Mouse (Mus musculus) limb, embryonic 11.5 days (tissue): Measurements from ENCODE around the gene Cdc25b. TPM values are rescaled to one million over a fixed set of nuclear protein-coding genes. Genes with fewer than 3 reads are reported as not detected.

Source experiments
- ATAC-seq: fragments of 200-750 bp; cut with Nextera tagmentation; 2 replicates; pipeline ENCODE4 v1.8.0; 2017; ENCODE audit warnings: low read depth; ENCODE audit not compliant: insufficient number of reproducible peaks, low FRiP score, low TSS enrichment
- DNase-seq: peaks from one replicate; pipeline ENCODE4 v3.0.0-alpha.2; 2015; ENCODE audit warnings: low spot score
- H3K27ac ChIP-seq: fragments of 300-500 bp; sonication (generic); replicated peaks from 2 replicates; pipeline ENCODE4 v1.5.1; 2014; ENCODE audit warnings: low read depth, mild to moderate bottlenecking, low read length
- H3K27me3 ChIP-seq: fragments of 300-500 bp; sonication (generic); 2 replicates; pipeline ENCODE4 v1.6.1; 2014; ENCODE audit warnings: mild to moderate bottlenecking, low read length, mixed read lengths; ENCODE audit not compliant: control insufficient read depth, insufficient read depth
- H3K36me3 ChIP-seq: fragments of 300-500 bp; sonication (generic); 2 replicates; pipeline ENCODE4 v1.6.1; 2014; ENCODE audit warnings: mild to moderate bottlenecking, low read length, moderate library complexity, mixed read lengths; ENCODE audit not compliant: control insufficient read depth, insufficient read depth
- H3K4me1 ChIP-seq: fragments of 300-500 bp; sonication (generic); 2 replicates; pipeline ENCODE4 v1.6.1; 2014; ENCODE audit warnings: low read length, mixed read lengths; ENCODE audit not compliant: control insufficient read depth, insufficient read depth
- H3K4me2 ChIP-seq: fragments of 300-500 bp; sonication (generic); 2 replicates; pipeline ENCODE4 v1.6.1; 2014; ENCODE audit warnings: low read depth, mild to moderate bottlenecking, moderate library complexity; ENCODE audit not compliant: severe bottlenecking
- H3K4me3 ChIP-seq: fragments of 300-500 bp; sonication (generic); 2 replicates; pipeline ENCODE4 v1.5.1; 2014; ENCODE audit warnings: low read depth, low read length
- H3K9ac ChIP-seq: fragments of 300-500 bp; sonication (generic); 2 replicates; pipeline ENCODE4 v1.6.1; 2014; ENCODE audit warnings: mild to moderate bottlenecking, low read length
- H3K9me3 ChIP-seq: fragments of 300-500 bp; sonication (generic); 2 replicates; pipeline ENCODE4 v1.6.1; 2016; ENCODE audit warnings: low read length; ENCODE audit not compliant: control insufficient read depth
- WGBS: fragments of 180-500 bp; shearing (Covaris S2); extraction: QIAGEN DNeasy Blood & Tissue Kit; methylation state at CpG from one replicate; pipeline ENCODE4 v1.1.7; 2014; 5-methylcytosine and 5-hydroxymethylcytosine counted together
- polyA plus RNA-seq: library from polyadenylated mRNA; unstranded; fragments of >200 nt; fragmentation: Nextera tagmentation; extraction: Ambion mirVana; gene quantifications from 2 replicates; pipeline ENCODE4 v1.2.1, GENCODE M21; 2014

Cdc25b gene
- polyA plus RNA-seq, 1 experiment from 2014 or later, result 48.7 TPM

- ATAC-seq, result no peak
- no peak overlapping the region for H3K27ac ChIP-seq
- no peaks in the 10 kb centered on the region for H3K4me1 ChIP-seq
- H3K36me3 ChIP-seq, result peaks cover 5% of the 10 kb centered on the region
- H3K4me2 ChIP-seq, result no peak overlapping the region
- DNase-seq, result no peak
- no peaks in the 10 kb centered on the region for H3K9me3 ChIP-seq
- no peak overlapping the region for H3K4me3 ChIP-seq
- 93% methylated on average over 4 of the region's 4 CpGs for WGBS
- H3K27me3 ChIP-seq, result no peaks in the 10 kb centered on the region
- H3K9ac ChIP-seq, result no peak overlapping the region
Measured at GRCm38 (mm10) chr2:131154036-131154435, 32.7 kb upstream of the Cdc25b start.

DNA sequence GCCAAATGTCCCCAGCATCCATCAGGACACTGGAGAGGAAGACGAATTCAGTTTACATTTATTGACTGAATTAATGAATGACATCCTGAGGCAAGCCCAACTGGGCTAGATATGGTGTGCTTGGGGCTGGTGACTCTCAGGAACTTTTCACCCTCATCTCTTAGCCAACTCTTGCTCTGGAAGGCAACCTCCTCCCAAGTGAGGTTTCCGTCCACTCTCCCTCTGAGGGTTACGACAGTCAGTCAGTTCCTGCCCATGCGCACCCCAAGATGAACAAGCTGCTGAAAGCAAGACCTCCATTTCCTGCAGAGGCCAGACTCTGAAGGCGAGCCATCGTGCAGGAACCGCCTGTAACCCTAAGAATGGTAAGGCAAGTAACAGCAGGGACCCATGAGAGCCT, 29.8 kb upstream of the Cdc25b start:
- Histone ChIP-seq H3K4me1 (no peaks in the 10 kb centered on the region), H3K36me3 (no peaks in the 10 kb centered on the region; the same call in none of the 2 replicates), H3K27ac (no peak overlapping the region), H3K9ac (no peak overlapping the region), H3K9me3 (no peaks in the 10 kb centered on the region), H3K4me2 (no peak overlapping the region), H3K27me3 (no peaks in the 10 kb centered on the region), H3K4me3 (no peak overlapping the region)
- ATAC-seq (no peak), DNase-seq (no peak)
- WGBS, result 92% methylated on average over 7 of the region's 7 CpGs

GRCm38 (mm10) chr2:131159491-131159910, 27.2 kb upstream of the Cdc25b start:
- ATAC-seq, result peak; percentile 69
- no peaks in the 10 kb centered on the region for H3K27me3 ChIP-seq
- DNase-seq, result no peak
- peak overlapping the region; percentile 92 for H3K4me2 ChIP-seq
- 0 out of 2 replicates have a peak overlapping the region, but pooled peaks have one; percentile 45 for H3K27ac ChIP-seq
- H3K4me1 ChIP-seq, result no peaks in the 10 kb centered on the region
- H3K36me3 ChIP-seq, result no peaks in the 10 kb centered on the region; the same call in 1 of the 2 replicates
- WGBS, result 0% methylated on average over 18 of the region's 18 CpGs
- no peaks in the 10 kb centered on the region for H3K9me3 ChIP-seq
- peak overlapping the region; percentile 78 for H3K4me3 ChIP-seq
- H3K9ac ChIP-seq, result peak overlapping the region; percentile 83

- H3K36me3 ChIP-seq, result no peaks in the 10 kb centered on the region; the same call in 1 of the 2 replicates
- WGBS, result under 1% methylated on average over 52 of the region's 54 CpGs
- peak; percentile 96 for DNase-seq
- no peaks in the 10 kb centered on the region for H3K4me1 ChIP-seq
- H3K27me3 ChIP-seq, result no peaks in the 10 kb centered on the region
- peak within 1 kb of the TSS; percentile 68 for H3K27ac ChIP-seq
- peak within 1 kb of the TSS; percentile 92 for H3K4me2 ChIP-seq
- peak; percentile 97 for ATAC-seq
- peak within 1 kb of the TSS; percentile 83 for H3K9ac ChIP-seq
- H3K9me3 ChIP-seq, result no peaks in the 10 kb centered on the region; the same call in 1 of the 2 replicates
- H3K4me3 ChIP-seq, result peak within 1 kb of the TSS; percentile 78
Measured at GRCm38 (mm10) chr2:131159938-131160581, 26.7 kb upstream of the Cdc25b start, which contains the start of gene 1700037H04Rik. Gene 1700037H04Rik (minus strand): TSS chr2:131160081.

- under 1% methylated on average over 17 of the region's 17 CpGs for WGBS
Measured at GRCm38 (mm10) chr2:131160671-131161111, 26.1 kb upstream of the Cdc25b start.

DNA sequence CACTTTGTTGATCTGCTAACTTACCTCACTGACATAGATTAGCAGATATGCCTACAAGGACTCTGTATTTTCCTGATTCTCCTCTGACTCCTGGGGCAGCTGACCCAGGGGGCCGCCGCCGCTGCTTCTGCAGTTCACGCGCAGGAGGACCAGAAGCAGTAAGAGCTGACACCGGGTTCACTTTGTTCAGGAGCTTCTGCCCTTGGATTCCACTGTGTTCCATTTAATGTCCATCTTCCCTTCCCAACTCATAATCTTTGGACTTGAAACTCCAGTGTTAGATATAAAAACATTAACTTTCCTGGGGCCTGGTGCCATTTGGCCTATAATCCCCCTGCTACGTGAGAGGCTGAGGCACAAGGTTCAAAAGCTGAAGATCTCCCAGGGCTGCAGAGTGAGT, 22.8 kb upstream of the Cdc25b start:
- Histone ChIP-seq H3K4me3 (no peak overlapping the region), H3K27ac (no peak overlapping the region), H3K27me3 (no peaks in the 10 kb centered on the region), H3K9me3 (no peaks in the 10 kb centered on the region; the same call in 1 of the 2 replicates), H3K4me2 (no peak overlapping the region), H3K4me1 (no peaks in the 10 kb centered on the region), H3K36me3 (no peaks in the 10 kb centered on the region), H3K9ac (no peak overlapping the region)
- ATAC-seq (no peak), DNase-seq (no peak)
- WGBS, result 59% methylated on average over 7 of the region's 7 CpGs

More at GRCm38 (mm10) chr2:131160671-131161111, 26.1 kb upstream of the Cdc25b start:
- Histone ChIP-seq H3K4me3 (peak overlapping the region; percentile 78), H3K4me1 (no peaks in the 10 kb centered on the region), H3K27ac (no peak overlapping the region; the same call in 1 of the 2 replicates), H3K4me2 (peak overlapping the region; percentile 85), H3K36me3 (no peaks in the 10 kb centered on the region), H3K9me3 (no peaks in the 10 kb centered on the region; the same call in 1 of the 2 replicates), H3K27me3 (no peaks in the 10 kb centered on the region), H3K9ac (peak overlapping the region; percentile 83)
- no peak for DNase-seq
- ATAC-seq, result no peak

DNA sequence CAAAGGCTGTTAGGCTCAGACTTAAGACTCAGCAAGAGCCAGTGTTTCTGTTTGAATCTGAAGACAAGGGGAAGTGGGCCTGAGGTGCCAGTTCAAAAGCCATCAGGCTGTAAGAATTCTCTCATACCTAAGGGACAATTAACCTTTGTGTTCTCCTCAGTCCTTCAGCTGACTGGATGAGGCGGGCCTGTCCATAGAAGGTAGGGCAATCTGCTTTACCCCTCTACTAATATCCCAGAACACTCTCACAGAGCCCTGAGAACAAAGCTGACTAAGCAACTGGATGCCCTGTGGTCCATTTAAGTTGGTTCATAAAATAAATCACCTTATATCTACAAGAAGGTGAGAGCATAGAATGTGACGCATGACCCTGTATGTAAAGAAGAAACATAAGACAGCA, 20.6 kb upstream of the Cdc25b start:
- Histone ChIP-seq H3K9me3 (no peaks in the 10 kb centered on the region; the same call in 1 of the 2 replicates), H3K9ac (no peak overlapping the region)
- ATAC-seq, result no peak

GRCm38 (mm10) chr2:131167984-131168383, 18.8 kb upstream of the Cdc25b start:
- Histone ChIP-seq H3K27ac (no peak overlapping the region), H3K9me3 (no peaks in the 10 kb centered on the region; the same call in 1 of the 2 replicates), H3K36me3 (no peaks in the 10 kb centered on the region), H3K4me2 (no peak overlapping the region), H3K4me3 (no peak overlapping the region), H3K27me3 (peaks cover 29% of the 10 kb centered on the region), H3K4me1 (peaks cover 7% of the 10 kb centered on the region), H3K9ac (no peak overlapping the region)
- DNase-seq, result no peak
- ATAC-seq, result no peak
- WGBS, result 85% methylated on average over 6 of the region's 6 CpGs

More for the DNA sequence above, 20.6 kb upstream of the Cdc25b start:
- Histone ChIP-seq H3K4me2 (no peak overlapping the region), H3K27me3 (peaks cover 11% of the 10 kb centered on the region), H3K4me3 (no peak overlapping the region), H3K36me3 (no peaks in the 10 kb centered on the region), H3K4me1 (peaks cover 3% of the 10 kb centered on the region), H3K27ac (no peak overlapping the region)
- no peak for DNase-seq
- 79% methylated on average over 2 of the region's 2 CpGs for WGBS
